Mouse (Mus musculus): ENCODE measurements around the gene Ifnlr1.
A peak's percentile ranks its signal among the peaks of the same experiment; 100 is the strongest.
"Not testable (repeated sequence)": the region's sequence is repeated elsewhere in the genome, so short reads cannot be mapped to it uniquely, and the experiment has no call there.

The Ifnlr1 gene

DNA sequence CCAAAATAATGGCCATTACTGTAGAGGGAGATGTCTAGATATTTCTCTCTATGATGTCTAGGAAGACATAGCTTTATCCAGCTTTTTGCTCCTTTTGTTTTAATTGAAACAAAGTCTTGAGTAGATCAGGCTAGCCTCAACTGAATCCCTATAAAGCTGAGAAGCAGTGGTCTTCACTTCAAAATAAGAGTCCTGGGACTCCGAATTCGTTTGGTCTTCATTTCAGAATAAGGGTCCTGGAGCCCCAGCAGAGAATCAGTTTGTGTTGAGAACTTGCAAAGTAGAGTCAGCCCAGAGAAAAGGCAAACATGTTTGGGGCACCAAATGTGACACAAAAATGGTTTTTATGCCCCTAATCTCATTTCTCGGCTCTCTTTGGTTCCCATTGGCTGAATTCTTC, 1.4 kb upstream of the Ifnlr1 start:
- DNase-seq (ENCODE audit: extremely low read depth, low read depth) = peak; percentile 19

DNA sequence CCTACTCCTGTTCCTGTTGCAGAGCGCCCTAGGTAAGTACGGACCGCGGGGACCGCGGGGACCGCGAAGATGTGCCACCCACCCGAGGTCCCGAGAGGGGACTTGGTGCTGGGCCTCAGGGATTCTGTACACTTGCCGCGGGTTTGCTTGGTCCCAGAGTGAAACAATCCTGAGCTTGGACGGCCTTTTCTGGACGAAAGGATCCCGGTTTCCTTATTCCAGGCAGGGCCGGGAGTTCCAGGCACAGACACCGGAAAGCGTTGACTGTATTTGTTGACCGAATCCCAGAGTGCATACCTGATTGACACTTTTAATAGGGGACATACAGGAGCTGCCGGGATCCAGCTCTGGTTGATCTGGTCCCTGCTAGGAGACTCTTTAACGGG, 474 bp downstream of the Ifnlr1 start:
- no peak for DNase-seq (ENCODE audit: extremely low read depth, low read depth)

DNA sequence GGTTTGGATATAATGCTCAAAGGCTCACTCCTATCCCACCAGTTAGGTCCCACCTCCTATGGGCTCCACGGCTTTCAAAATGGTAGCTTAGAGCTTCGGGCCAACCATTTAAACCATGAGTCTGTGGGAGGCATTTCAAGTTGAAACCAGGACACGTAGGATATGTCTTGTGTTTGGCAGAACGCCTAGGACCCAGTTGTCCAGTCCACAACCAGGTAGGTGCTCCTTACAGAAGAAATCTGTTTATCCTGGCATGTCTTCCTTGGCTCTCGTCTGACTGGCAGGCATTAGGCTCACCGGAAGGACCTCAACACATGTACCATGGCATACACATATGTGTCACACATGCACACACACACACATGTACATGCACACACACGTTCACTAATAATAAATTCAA, 3.7 kb downstream of the Ifnlr1 start:
- no peak for DNase-seq (ENCODE audit: extremely low read depth, low read depth)

DNA sequence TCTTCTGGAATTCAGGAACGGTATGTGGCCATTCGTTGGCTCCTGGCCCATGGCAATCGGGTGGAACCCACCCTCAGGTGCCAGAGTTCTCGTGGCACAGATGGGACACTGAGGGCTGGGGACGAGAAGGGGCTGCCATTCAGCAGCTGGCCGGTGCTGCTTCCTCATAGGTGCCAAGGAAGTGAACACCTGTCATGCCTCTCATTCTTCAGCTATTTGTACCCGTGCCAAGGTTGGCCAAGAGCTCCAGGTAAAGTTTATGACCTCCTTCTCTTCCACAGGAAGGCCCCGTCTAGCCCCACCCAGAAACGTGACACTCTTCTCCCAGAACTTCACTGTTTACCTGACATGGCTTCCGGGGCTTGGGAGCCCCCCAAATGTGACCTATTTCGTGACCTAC, 4.2 kb downstream of the Ifnlr1 start:
- no peak for DNase-seq (ENCODE audit: extremely low read depth, low read depth)

DNA sequence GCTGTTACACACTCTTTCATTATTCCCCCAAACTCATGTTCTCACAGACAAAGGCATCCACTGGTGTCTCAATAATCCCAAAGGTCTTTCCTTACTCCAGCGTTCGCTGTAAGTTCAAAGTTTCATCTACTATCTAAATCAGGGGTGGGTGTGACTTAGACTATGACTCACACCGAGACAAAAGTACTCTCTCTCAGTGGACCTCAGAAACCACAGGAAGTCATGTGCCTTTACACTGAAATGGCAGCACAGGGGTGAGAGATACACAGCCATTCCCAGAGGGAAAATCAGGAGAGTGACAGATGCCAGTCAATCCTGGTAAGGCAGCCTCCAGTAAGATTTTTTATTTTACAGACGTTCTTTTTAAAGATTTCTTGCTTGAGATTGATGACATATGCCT, 6.8 kb downstream of the Ifnlr1 start:
- no peak for DNase-seq (ENCODE audit: extremely low read depth, low read depth)

DNA sequence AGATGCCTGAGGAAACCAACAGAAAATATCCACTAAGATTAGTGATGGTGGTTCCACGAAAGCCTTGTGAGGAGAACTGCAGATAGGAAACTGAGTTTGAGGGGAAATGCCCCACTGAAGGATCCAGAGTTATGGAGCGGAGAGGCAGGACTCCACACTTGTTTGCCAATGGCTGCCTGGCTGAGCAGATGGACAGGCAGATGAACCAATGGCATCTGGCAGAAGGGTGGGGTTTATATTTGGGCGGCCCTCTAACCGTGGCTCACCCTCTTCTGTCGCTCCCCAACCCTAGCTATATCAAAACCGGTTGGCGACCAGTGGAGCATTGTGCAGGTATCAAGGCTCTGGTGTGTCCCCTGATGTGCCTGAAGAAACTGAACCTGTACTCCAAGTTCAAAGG, 12.4 kb downstream of the Ifnlr1 start:
- no peak for DNase-seq (ENCODE audit: extremely low read depth, low read depth)

DNA sequence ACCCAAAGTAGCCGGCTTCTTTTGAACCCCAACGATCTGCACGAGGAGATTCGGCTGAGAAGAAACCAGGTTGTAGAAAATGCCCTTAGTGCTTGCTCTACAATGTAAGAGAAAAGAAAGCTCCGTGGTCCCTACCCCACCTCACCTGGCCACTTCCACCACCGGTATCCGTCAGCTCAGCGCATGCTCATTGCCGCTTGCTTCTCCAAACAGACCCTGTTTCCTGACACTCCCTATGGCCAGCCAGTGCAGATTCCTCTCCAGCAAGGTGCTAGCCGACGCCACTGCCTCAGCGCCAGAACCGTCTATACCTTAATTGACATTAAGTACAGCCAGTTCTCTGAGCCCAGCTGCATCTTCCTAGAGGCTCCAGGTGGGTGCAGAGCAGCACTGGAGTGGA, 17.4 kb downstream of the Ifnlr1 start:
- DNase-seq (ENCODE audit: extremely low read depth, low read depth) = no peak

DNA sequence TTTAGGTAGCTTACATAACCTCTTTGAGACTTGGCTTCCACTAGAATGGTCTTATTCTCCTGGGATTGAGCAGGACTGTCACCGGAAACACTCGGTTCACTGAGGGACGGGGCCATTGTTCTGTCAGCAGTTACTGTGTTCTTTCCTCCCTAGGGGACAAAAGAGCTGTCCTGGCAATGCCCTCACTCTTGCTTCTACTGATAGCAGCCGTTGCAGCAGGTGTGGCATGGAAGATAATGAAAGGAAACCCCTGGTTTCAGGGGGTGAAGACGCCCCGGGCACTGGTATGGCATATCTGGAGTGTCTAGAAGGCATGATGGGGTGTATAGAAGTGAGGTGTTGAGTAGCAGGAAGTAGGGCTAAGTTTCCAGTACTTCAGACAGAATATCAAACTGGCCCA, 17.9 kb downstream of the Ifnlr1 start:
- no peak for DNase-seq (ENCODE audit: extremely low read depth, low read depth)

DNA sequence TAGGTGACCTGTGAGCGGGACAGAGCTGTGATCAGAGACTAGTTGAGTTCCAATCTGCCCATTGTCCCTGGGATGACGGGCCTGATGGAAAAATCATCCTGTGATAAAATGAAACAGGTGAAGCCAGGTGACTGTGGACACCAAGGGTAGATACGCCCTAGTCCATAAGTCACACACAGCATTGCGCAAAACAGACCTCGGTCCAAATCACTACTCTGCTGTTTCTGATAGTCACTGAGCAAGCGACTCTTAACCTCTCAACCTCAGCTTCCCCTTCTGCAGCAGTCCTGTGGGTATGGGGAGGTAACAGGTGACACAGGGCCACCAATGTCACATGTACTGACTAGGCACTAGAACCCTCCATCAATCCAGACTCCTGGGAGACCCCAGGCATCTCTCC, 20.0 kb downstream of the Ifnlr1 start:
- no peak for DNase-seq (ENCODE audit: extremely low read depth, low read depth)

DNA sequence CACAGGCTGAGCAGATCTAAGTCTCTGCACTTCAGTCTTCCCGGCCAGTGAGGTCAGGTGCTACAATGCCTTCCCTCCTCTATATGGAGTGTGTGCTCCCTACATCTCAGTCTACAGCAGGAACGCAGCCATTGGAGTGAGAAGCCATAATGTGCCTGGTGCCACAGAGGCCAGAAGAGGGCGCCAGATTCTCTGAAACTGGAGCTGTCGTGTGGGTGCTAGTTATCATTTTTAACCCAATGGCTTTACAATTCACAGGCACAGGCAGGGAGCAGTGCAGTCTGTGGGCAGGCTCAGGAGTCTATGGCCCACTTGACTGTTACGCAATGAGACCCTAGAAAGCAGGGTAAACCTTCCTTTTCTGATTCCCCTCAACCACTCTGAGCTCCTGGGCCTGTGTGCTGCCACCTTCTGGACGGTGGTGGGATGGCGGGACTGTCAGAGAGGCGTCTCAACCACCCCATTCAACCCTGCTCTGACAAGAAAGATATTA, 23.0 kb downstream of the Ifnlr1 start:
- DNase-seq (ENCODE audit: extremely low read depth, low read depth) = peak; percentile 60

DNA sequence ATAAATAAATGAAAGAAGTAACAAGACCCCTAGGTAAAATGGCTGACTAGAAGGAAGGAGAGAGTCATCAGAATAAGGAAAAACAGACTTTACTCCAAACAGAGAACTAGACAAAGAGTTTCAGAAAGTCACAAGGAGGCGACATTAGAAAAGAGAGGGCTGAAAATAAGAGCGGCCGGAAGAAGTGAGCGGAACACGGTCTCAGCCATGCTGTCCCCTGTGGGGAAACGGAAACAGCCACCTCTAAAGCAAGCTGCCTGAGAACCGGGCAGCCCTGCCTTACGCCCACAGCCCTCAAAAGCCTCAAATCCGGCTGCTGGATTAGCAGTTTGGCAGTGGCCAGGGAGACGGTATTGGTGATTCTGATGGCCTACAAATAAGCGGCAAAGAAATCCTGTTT, 23.5 kb downstream of the Ifnlr1 start:
- DNase-seq (ENCODE audit: extremely low read depth, low read depth) = no peak

DNA sequence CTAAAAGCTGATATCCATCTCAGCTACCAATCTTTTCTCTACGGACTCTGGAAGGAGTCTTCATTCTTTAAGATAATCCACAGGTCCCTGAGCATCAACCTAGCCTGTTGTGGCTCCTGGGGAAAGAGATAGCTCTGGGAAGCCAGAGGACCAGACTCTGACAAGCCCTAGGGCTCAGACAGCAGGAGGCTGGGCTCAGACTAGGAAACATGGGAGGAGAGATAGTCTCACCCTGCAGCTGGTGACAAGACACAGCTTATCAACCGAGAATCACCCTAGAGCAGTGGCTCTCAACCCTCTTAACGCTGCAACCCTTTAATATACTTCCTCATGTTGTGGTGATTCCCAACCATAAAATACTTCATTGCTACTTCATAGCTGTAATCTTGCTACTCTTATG, 24.3 kb downstream of the Ifnlr1 start:
- peak; percentile 84 for DNase-seq (ENCODE audit: extremely low read depth, low read depth)

DNA sequence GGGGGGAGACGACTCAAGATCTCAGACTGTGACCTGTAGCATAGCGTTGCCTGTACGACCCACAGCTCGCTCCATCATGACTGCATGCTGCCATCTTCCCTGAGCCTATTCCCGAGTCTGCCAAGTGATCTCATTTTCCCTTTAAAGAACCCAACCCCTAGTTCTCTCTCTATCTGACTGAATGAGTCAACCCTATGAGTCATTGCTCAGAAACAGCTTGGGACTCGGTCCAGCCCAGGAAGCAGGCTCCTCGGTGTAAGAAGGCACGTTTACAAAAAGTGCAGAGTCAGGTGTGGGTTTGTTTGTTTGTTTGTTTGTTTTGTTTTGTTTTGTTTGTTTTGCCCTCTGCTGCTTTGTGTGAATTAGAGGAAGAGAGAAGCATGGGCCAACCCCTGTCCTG, 28.7 kb downstream of the Ifnlr1 start:
- DNase-seq (ENCODE audit: extremely low read depth, low read depth) = no peak

DNA sequence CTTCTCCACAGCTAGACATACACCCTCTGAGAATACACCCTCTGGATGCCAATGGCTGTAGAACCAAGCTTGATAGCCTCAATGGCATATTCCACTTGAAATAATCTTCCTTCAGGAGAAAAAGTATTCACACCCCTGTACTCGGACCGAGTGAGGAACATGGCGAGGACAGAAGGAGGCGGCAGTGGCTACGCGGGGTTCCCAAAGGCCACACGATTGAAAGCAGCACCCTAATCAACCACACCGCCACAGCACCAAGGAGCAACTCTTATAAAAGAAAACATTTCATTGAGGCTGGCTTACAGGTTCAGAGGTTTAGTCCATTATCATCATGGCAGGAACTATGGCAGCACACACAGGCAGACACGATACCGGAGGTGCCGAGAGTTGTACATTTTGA, 30.4 kb downstream of the Ifnlr1 start:
- not testable (repeated sequence) for DNase-seq (ENCODE audit: extremely low read depth, low read depth)

DNA sequence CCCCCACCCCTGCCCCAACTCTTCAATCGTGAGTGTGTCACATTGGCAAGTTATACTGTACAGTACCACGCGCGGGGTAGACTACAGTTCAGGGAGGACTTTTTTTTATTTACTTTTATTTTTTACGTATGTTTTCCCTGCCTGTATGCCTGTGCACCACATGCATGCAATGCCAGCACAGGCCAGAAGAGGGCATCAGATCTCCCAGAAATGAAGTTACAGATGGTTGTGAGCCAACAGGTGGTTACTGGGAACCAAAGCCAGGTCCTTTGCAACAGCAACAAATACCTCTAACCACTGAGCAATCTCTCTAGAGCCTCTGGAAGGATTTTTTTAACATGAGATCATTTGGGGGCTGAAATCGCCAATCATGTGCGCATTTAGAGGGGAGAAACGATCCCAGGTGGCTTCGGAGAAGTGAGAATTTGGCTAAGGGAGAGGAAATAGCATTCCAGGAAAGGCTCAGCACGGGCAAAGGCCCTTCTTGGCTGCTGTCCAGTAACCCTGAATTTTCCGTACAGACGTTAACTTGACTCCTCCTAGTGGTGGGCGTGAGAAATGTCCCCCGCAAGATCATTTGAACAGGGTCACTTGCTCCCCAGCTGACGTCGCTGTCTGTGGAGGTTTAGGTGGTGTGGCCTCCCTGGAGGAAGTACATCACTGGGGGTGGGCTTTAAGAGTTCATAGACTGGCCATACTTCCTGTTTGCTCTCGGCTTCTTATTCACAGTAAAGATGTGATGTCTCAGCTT, 36.6 kb downstream of the Ifnlr1 start:
- DNase-seq (ENCODE audit: extremely low read depth, low read depth) = no peak

DNA sequence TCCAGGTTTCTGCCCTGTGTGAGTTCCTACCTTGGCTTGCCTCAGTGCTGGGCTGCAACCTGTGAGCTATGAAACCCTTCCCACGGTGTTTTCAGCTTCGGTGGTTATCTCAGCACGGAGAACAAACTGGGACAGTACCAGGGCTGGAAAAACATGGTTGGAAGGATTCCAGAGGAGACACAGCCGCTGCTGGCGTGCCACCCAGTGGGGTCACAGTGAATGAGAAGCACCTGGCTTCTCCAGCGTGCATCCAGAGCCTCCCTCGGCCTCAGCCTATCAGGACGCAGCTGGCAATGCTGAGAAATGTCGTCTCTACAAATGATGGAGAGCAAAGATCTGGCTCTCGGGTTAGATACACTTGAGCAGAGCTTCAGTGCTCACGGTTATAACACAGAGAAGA, 40.3 kb downstream of the Ifnlr1 start:
- DNase-seq (ENCODE audit: extremely low read depth, low read depth) = no peak

DNA sequence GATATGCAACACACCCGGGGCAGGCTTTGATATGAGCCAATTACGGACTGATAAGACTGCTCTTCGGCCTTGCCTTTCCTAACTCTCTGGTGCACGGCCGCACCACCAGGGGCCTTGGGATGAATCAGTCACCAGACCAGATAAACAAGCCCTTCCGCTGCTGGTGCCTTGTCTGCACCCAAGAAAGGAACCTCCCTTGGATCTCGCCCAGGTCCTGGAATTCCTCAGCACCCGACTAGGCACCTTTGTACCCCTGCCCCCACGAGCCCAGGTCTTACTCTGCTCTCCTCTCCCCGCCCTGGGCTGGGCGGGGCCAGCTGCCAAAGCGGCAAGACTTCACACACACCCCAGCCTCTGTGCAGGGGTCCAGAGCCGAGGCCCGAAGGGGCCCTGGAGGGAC, 41.7 kb downstream of the Ifnlr1 start, which contains the start of gene Il22ra1:
Il22ra1 (plus strand) TSS at position 356 of the 400 bp plus-strand sequence.
- no peak for DNase-seq (ENCODE audit: extremely low read depth, low read depth)

DNA sequence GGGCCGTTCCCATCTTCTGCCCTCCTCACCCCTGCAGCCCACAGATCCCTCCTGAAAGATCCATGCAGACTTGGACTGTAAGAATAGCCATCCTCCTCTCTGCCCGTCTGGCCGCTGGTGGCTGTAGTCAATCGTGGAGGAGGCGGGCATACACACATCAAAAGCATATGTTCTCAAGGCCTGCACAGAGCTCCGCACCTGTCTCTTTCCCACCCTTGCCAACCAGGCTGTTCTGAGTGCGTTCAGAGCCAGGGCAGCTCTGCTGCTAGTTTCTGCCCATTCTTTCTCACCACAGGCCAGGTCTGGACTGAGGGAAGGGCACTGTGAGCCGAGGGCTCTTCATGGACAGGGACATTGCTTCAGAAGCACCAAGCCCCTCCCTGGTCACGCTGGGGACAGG, 44.1 kb downstream of the Ifnlr1 start:
- DNase-seq (ENCODE audit: extremely low read depth, low read depth) = no peak

DNA sequence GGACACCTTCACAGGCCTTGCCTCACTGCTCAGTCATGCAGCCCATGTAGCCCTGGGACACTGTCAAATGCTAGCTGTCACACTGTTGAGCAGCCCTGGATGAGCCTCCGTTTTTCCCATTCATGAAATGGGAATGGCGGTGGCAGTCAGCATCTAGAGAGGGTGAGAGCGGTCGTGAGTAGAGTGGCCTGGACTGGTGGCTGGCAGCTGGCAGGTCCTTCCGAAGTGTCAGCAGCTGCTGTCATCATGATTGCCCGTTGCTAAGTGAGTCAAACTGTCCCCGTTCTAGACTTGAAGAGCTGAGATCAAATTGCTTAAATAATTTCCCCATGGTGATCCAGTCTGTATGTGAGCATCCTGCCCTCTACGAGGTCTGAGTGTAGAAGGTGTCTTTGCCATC, 44.9 kb downstream of the Ifnlr1 start:
- no peak for DNase-seq (ENCODE audit: extremely low read depth, low read depth)

DNA sequence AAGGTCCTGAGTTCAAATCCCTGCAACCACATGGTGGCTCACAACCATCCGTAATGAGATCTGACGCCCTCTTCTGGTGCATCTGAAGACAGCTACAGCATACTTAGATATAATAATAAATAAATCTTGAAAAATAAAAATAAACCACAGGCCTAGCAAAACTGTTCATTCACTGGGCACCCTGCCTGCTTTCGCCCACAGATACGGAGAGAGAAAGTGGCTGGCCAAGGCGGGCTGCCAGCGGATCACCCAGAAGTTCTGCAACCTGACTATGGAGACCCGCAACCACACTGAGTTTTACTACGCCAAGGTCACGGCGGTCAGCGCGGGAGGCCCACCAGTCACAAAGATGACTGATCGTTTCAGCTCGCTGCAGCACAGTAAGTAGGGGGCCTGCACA, 47.8 kb downstream of the Ifnlr1 start:
- DNase-seq (ENCODE audit: extremely low read depth, low read depth) = no peak

DNA sequence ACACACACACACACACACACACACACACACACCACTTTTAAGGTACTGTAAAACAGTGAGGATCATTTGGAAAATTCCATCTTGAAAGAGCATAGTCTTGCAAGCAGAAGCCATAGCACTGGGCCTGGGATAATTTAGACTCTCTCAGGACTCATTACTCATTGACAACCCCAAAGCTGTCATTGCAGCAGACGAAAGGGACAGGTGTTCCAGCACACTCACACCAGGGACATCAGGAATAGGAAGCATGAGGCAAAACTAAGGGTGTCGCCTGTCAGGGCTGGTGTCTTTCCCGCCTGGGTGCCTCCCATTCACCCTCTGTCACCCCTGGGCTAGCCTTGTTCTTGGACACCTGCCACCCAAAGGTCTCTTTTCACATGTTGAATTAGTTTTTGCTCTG, 50.8 kb downstream of the Ifnlr1 start:
- no peak for DNase-seq (ENCODE audit: extremely low read depth, low read depth)

DNA sequence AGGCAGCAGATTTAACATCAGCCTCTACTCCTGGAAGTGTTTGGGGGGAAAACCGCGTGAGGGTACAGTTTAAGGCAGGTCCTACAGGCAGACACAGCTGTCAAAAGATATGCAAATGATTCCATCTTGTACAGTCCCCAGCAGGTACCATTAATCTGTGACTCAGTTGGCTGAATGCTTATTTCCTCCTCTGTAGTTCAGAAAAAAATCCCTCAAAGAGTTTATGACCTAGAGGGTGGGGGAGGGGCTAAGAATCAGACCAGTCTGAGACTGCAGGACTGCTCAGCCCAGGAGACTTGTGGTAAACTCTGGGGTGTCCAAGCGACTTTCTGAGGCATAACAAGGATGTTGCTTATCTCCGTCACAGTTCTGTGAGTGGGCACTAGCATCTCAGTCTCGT, 52.1 kb downstream of the Ifnlr1 start:
- DNase-seq (ENCODE audit: extremely low read depth, low read depth) = no peak

DNA sequence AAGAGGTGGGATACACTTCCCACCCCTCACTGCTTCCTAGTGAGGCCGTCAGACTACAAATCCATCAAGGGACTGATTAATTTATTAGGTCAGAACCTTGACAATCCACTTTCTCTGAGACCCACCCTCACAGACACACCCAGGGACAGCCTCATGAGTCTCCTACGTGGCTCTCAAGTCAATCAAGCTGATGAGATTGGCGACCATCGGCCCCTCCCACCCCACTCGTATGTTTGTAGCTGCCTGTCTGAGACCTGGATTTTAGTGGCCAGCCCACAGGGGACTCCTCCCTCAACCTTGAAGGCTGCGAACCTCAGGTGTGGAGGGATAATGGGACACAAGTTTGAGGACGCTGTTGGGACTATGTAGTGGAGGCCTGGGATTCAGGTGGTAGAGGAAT, 53.1 kb downstream of the Ifnlr1 start:
- no peak for DNase-seq (ENCODE audit: extremely low read depth, low read depth)

DNA sequence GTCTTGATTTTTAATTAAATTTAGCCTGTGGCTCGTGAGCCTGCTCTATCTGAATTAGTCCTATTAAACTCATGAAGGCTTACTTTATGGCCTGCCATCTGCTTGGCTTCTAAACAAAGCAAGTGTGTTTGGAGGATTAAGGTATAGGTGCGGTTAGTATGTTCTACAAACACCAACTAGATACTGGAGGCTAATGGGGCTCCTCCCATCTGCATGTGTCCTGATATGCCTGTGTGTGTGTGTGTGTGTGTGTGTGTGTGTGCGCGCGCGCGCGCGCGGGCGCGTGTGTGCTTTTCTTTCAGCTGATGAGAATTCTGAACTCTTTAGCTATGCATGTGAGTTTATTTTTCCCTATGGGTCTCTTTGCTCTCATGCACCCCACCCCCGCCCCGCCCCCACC, 53.6 kb downstream of the Ifnlr1 start:
- DNase-seq (ENCODE audit: extremely low read depth, low read depth) = no peak
